Mouse (Mus musculus) heart, embryonic 16.5 days (tissue): ENCODE results near the gene Kcnj4. TPM values are rescaled to one million over a fixed set of nuclear protein-coding genes. Genes with fewer than 3 reads are reported as not detected.
"Not testable (repeated sequence)": the region's sequence is repeated elsewhere in the genome, so short reads cannot be mapped to it uniquely, and the experiment has no call there.

Source experiments
- ATAC-seq: fragments of 200-750 bp; cut with Nextera tagmentation; replicated peaks from 2 replicates; pipeline ENCODE4 v1.8.0; 2017; ENCODE audit warnings: moderate number of reproducible peaks; ENCODE audit not compliant: insufficient read depth, low FRiP score; ENCODE audit errors: extremely low read depth
- H3K27ac ChIP-seq: fragments of 300-500 bp; sonication (generic); 2 replicates; pipeline ENCODE4 v1.5.1; 2014; ENCODE audit warnings: mild to moderate bottlenecking, low read length, control low read depth, moderate library complexity
- H3K27me3 ChIP-seq: fragments of 300-500 bp; sonication (generic); 2 replicates; pipeline ENCODE4 v1.6.1; 2014; ENCODE audit warnings: low read length, mixed read lengths; ENCODE audit not compliant: control insufficient read depth, insufficient read depth
- H3K36me3 ChIP-seq: fragments of 300-500 bp; sonication (generic); 2 replicates; pipeline ENCODE4 v1.6.1; 2014; ENCODE audit not compliant: control insufficient read depth, insufficient read depth
- H3K4me1 ChIP-seq: fragments of 300-500 bp; sonication (generic); 2 replicates; pipeline ENCODE4 v1.6.1; 2014; ENCODE audit warnings: low read length, mixed read lengths; ENCODE audit not compliant: control insufficient read depth, insufficient read depth
- H3K4me2 ChIP-seq: fragments of 300-500 bp; sonication (generic); 2 replicates; pipeline ENCODE4 v1.6.1; 2014; ENCODE audit warnings: low read depth, mild to moderate bottlenecking, control low read depth, low read length
- H3K4me3 ChIP-seq: fragments of 300-500 bp; sonication (generic); 2 replicates; pipeline ENCODE4 v1.5.1; 2014; ENCODE audit warnings: mild to moderate bottlenecking, control low read depth, low read length
- H3K9ac ChIP-seq: fragments of 300-500 bp; sonication (generic); 2 replicates; pipeline ENCODE4 v1.6.1; 2014; ENCODE audit warnings: low read length, control low read depth
- H3K9me3 ChIP-seq: fragments of 300-500 bp; sonication (generic); replicated peaks from 2 replicates; pipeline ENCODE4 v1.6.1; 2016; ENCODE audit warnings: low read length; ENCODE audit not compliant: control insufficient read depth
- WGBS: fragments of 180-500 bp; shearing (Covaris S2); extraction: QIAGEN DNeasy Blood & Tissue Kit; methylation state at CpG from one replicate; pipeline ENCODE4 v1.1.7; 2014; 5-methylcytosine and 5-hydroxymethylcytosine counted together
- polyA plus RNA-seq: library from polyadenylated mRNA; unstranded; fragments of >200 nt; fragmentation: Nextera tagmentation; extraction: Ambion mirVana; gene quantifications from 2 replicates; pipeline ENCODE4 v1.2.1, GENCODE M21; 2015

Gene Kcnj4
- polyA plus RNA-seq, 1 experiment from 2014 or later, result 0.22 TPM

- Histone ChIP-seq H3K9ac (no peak overlapping the region), H3K4me1 (peaks cover 8% of the 10 kb centered on the region), H3K27ac (no peak overlapping the region), H3K4me3 (no peak overlapping the region), H3K4me2 (no peak overlapping the region), H3K9me3 (peaks cover 3% of the 10 kb centered on the region), H3K27me3 (no peaks in the 10 kb centered on the region), H3K36me3 (no peaks in the 10 kb centered on the region)
- 87% methylated on average over 5 of the region's 5 CpGs for WGBS
- ATAC-seq, result no peak
Measured at GRCm38 (mm10) chr15:79473042-79473441, 32.0 kb downstream of the Kcnj4 start.

GRCm38 (mm10) chr15:79471095-79471494, 33.9 kb downstream of the Kcnj4 start:
- no peak overlapping the region for H3K27ac ChIP-seq
- H3K27me3 ChIP-seq, result no peaks in the 10 kb centered on the region
- no peak overlapping the region for H3K9ac ChIP-seq
- no peaks in the 10 kb centered on the region; the same call in 1 of the 2 replicates for H3K4me1 ChIP-seq
- no peaks in the 10 kb centered on the region for H3K36me3 ChIP-seq
- H3K4me3 ChIP-seq, result no peak overlapping the region
- H3K9me3 ChIP-seq, result peaks cover 3% of the 10 kb centered on the region
- no peak for ATAC-seq
- 48% methylated on average over 10 of the region's 10 CpGs for WGBS
- H3K4me2 ChIP-seq, result peak overlapping the region; percentile 43; the same call in 1 of the 2 replicates

- peak overlapping the region; percentile 43 for H3K4me2 ChIP-seq
- H3K27me3 ChIP-seq, result no peaks in the 10 kb centered on the region
- H3K9ac ChIP-seq, result 0 out of 2 replicates have a peak overlapping the region, but pooled peaks have one; percentile 30
- H3K36me3 ChIP-seq, result no peaks in the 10 kb centered on the region
- no peaks in the 10 kb centered on the region; the same call in 1 of the 2 replicates for H3K4me1 ChIP-seq
- H3K4me3 ChIP-seq, result peak overlapping the region; percentile 27
- WGBS, result 23% methylated on average over 17 of the region's 17 CpGs
- H3K9me3 ChIP-seq, result peaks cover 3% of the 10 kb centered on the region
- ATAC-seq, result no peak
- no peak overlapping the region for H3K27ac ChIP-seq
Measured at GRCm38 (mm10) chr15:79470583-79470982, 34.5 kb downstream of the Kcnj4 start.

- Histone ChIP-seq H3K9me3 (peaks cover 3% of the 10 kb centered on the region; the same call in 1 of the 2 replicates), H3K36me3 (no peaks in the 10 kb centered on the region), H3K4me2 (no peak overlapping the region), H3K4me3 (no peak overlapping the region), H3K9ac (no peak overlapping the region), H3K27ac (no peak overlapping the region), H3K4me1 (no peaks in the 10 kb centered on the region; the same call in 1 of the 2 replicates), H3K27me3 (no peaks in the 10 kb centered on the region)
- no peak for ATAC-seq
- 61% methylated on average over 5 of the region's 5 CpGs for WGBS
Measured at GRCm38 (mm10) chr15:79469577-79469976, 35.5 kb downstream of the Kcnj4 start.

- H3K4me3 ChIP-seq, result no peak overlapping the region
Measured at GRCm38 (mm10) chr15:79466601-79467286, 38.3 kb downstream of the Kcnj4 start.

GRCm38 (mm10) chr15:79456546-79456945, 48.5 kb downstream of the Kcnj4 start:
- H3K9me3 ChIP-seq, result no peaks in the 10 kb centered on the region
- no peak for ATAC-seq
- H3K4me2 ChIP-seq, result no peak overlapping the region
- no peaks in the 10 kb centered on the region for H3K36me3 ChIP-seq
- no peak overlapping the region; the same call in 1 of the 2 replicates for H3K9ac ChIP-seq
- H3K27me3 ChIP-seq, result 0 out of 2 replicates have a peak, but pooled peaks cover 3% of the 10 kb centered on the region
- peaks cover 14% of the 10 kb centered on the region for H3K4me1 ChIP-seq
- H3K4me3 ChIP-seq, result no peak overlapping the region
- peak overlapping the region; percentile 35 for H3K27ac ChIP-seq
- 69% methylated on average over 6 of the region's 6 CpGs for WGBS

More at GRCm38 (mm10) chr15:79466601-79467286, 38.3 kb downstream of the Kcnj4 start:
- Histone ChIP-seq H3K9me3 (peaks cover 3% of the 10 kb centered on the region; the same call in 1 of the 2 replicates), H3K27me3 (0 out of 2 replicates have a peak, but pooled peaks cover 2% of the 10 kb centered on the region), H3K4me1 (no peaks in the 10 kb centered on the region; the same call in 1 of the 2 replicates), H3K36me3 (no peaks in the 10 kb centered on the region), H3K4me2 (no peak overlapping the region), H3K9ac (no peak overlapping the region), H3K27ac (no peak overlapping the region)
- 5% methylated on average over 18 of the region's 18 CpGs for WGBS
- peak; percentile 85 for ATAC-seq

GRCm38 (mm10) chr15:79456104-79456503, 48.9 kb downstream of the Kcnj4 start:
- H3K4me3 ChIP-seq, H3K27me3 ChIP-seq, H3K4me2 ChIP-seq, H3K27ac ChIP-seq, H3K9ac ChIP-seq, ATAC-seq, H3K36me3 ChIP-seq, H3K9me3 ChIP-seq: not testable (repeated sequence)
- 55% methylated on average over 6 of the region's 6 CpGs for WGBS
- peaks cover 14% of the 10 kb centered on the region for H3K4me1 ChIP-seq

- peak within 1 kb of the TSS; percentile 62 for H3K9ac ChIP-seq
- peaks cover 14% of the 10 kb centered on the region for H3K4me1 ChIP-seq
- 3% methylated on average over 24 of the region's 24 CpGs for WGBS
- no peaks in the 10 kb centered on the region for H3K27me3 ChIP-seq
- peak within 1 kb of the TSS; percentile 61 for H3K4me2 ChIP-seq
- H3K36me3 ChIP-seq, result no peaks in the 10 kb centered on the region
- peak within 1 kb of the TSS; percentile 40 for H3K4me3 ChIP-seq
- peak within 1 kb of the TSS; percentile 53 for H3K27ac ChIP-seq
- H3K9me3 ChIP-seq, result no peaks in the 10 kb centered on the region
- peak; percentile 90 for ATAC-seq
Measured at GRCm38 (mm10) chr15:79455106-79455810, 49.8 kb downstream of the Kcnj4 start, which contains the start of gene Csnk1e. TSS of gene Csnk1e (minus strand) at chr15:79455566.

GRCm38 (mm10) chr15:79453831-79454230, 51.2 kb downstream of the Kcnj4 start:
- Histone ChIP-seq H3K9me3 (no peaks in the 10 kb centered on the region), H3K4me1 (peaks cover 14% of the 10 kb centered on the region), H3K4me2 (no peak overlapping the region), H3K4me3 (no peak overlapping the region), H3K27ac (no peak overlapping the region), H3K9ac (no peak overlapping the region), H3K27me3 (no peaks in the 10 kb centered on the region), H3K36me3 (no peaks in the 10 kb centered on the region)
- no peak for ATAC-seq
- 80% methylated on average over 4 of the region's 4 CpGs for WGBS
